ENCODE assay signal across 8 mouse cellular contexts in genomic region chr11:96578551-96579283, GRCm38 (mm10).
DNase-seq lines count a peak whose midpoint lies in the region; ATAC-seq and TF ChIP-seq lines count a peak whose summit lies in the region.

No protein-coding gene starts in this region.

- H3K36me3 ChIP-seq in hindbrain, postnatal 0 days (ENCODE audit: insufficient read depth, low read length): no peaks in the 10 kb centered on the region
- H3K36me3 ChIP-seq in midbrain, embryonic 10.5 days: no peaks in the 10 kb centered on the region

- intact Hi-C loops in left cerebral cortex, adult 2 months (cut with DNase I): no loop called here

- 0 out of 2 replicates have a peak, but pooled peaks cover 4% of the 10 kb centered on the region for H3K4me1 ChIP-seq in hindbrain, postnatal 0 days (ENCODE audit: insufficient read depth, low read length)
- H3K4me1 ChIP-seq in midbrain, embryonic 10.5 days: peaks cover 74% of the 10 kb centered on the region

- peak overlapping the region; percentile 52 for H3K4me2 ChIP-seq in hindbrain, postnatal 0 days (ENCODE audit: low read depth, low read length)

- H3K9ac ChIP-seq in hindbrain, postnatal 0 days (replicated peaks; ENCODE audit: low read length): no peak overlapping the region

- no peak overlapping the region for H3K27ac ChIP-seq in hindbrain, postnatal 0 days
- peak overlapping the region; percentile 67 for H3K27ac ChIP-seq in midbrain, embryonic 10.5 days (replicated peaks)
- no peak overlapping the region for H3K27ac ChIP-seq in left cerebral cortex, adult 2 months

- H3K4me3 ChIP-seq in hindbrain, postnatal 0 days (ENCODE audit: low read length): peak overlapping the region; percentile 19
- peak overlapping the region; percentile 33 for H3K4me3 ChIP-seq in midbrain, embryonic 10.5 days
- no peak overlapping the region for H3K4me3 ChIP-seq in left cerebral cortex, adult 2 months

- whole genome bisulfite sequencing in hindbrain, postnatal 0 days: 14% methylated on average over 25 of the region's 25 CpGs
- 24% methylated on average over 25 of the region's 25 CpGs for WGBS in midbrain, embryonic 10.5 days

- no peak for ATAC-seq in hindbrain, postnatal 0 days
- no peak for ATAC-seq in granulocyte monocyte progenitor cell, adult 5-6 weeks (replicated peaks; ENCODE audit: poor library complexity, severe bottlenecking)

- 0 out of 2 replicates have a peak, but pooled peaks cover 5% of the 10 kb centered on the region for H3K27me3 ChIP-seq in hindbrain, postnatal 0 days (ENCODE audit: insufficient read depth, low read length)
- peaks cover 6% of the 10 kb centered on the region; the same call in 1 of the 2 replicates for H3K27me3 ChIP-seq in midbrain, embryonic 10.5 days (ENCODE audit: low read depth, poor library complexity, severe bottlenecking)

- no peak for TF ChIP-seq CTCF in hindbrain, postnatal 0 days (IDR thresholded peaks at IDR 0.05; ENCODE audit: low read depth)
- no peak for TF ChIP-seq CTCF in left cerebral cortex, adult 2 months (IDR thresholded peaks at IDR 0.05)

- DNase-seq in ES-CJ7 (ENCODE audit: low read depth, low spot score): peak; percentile 69
- peak; percentile 87 for DNase-seq in embryo, embryonic 11 days
- peak; percentile 25 for DNase-seq in hindbrain, postnatal 0 days (ENCODE audit: low spot score)
- peak; percentile 60 for DNase-seq in midbrain, embryonic 10.5 days (ENCODE audit: low spot score)
- DNase-seq in gastrocnemius, postnatal 10 days: no peak
- DNase-seq in spleen, postnatal 4 days (ENCODE audit: low spot score in 2 of 2): no peak
- DNase-seq in left cerebral cortex, adult 2 months (ENCODE audit: extremely low spot score in 1 of 2, low spot score in 2 of 2): no peak

- H3K9me3 ChIP-seq in hindbrain, postnatal 0 days (ENCODE audit: low read length): no peaks in the 10 kb centered on the region
- H3K9me3 ChIP-seq in midbrain, embryonic 10.5 days (replicated peaks): no peaks in the 10 kb centered on the region

Comparison
In these comparisons a context has a peak if more than half of its experiments do, and no peak if none do; other contexts are left out.
1. DNase-seq: peak in ES-CJ7 (single experiment), embryo, embryonic 11 days (single experiment), hindbrain, postnatal 0 days (single experiment) and midbrain, embryonic 10.5 days (single experiment); none in gastrocnemius, postnatal 10 days (single experiment), spleen, postnatal 4 days (0 of 2) and left cerebral cortex, adult 2 months (0 of 2).